Mouse (Mus musculus) forebrain, embryonic 10.5 days (tissue): Measurements from ENCODE around the gene Mylip. TPM values are rescaled to one million over a fixed set of nuclear protein-coding genes. Genes with fewer than 3 reads are reported as not detected.

Experiments used
- DNase-seq: peaks from one replicate; pipeline ENCODE4 v3.0.0-alpha.2; 2017; ENCODE audit warnings: low spot score; ENCODE audit errors: extremely low spot score
- H3K27ac ChIP-seq: fragments of 300-500 bp; sonication (generic); 2 replicates; pipeline ENCODE4 v1.5.1; 2016; ENCODE audit warnings: mild to moderate bottlenecking
- H3K27me3 ChIP-seq: fragments of 300-500 bp; sonication (generic); 2 replicates; pipeline ENCODE4 v1.6.1; 2016; ENCODE audit warnings: mild to moderate bottlenecking; ENCODE audit not compliant: poor library complexity, severe bottlenecking
- H3K36me3 ChIP-seq: fragments of 300-500 bp; sonication (generic); replicated peaks from 2 replicates; pipeline ENCODE4 v1.6.1; 2016; ENCODE audit warnings: mild to moderate bottlenecking, moderate library complexity
- H3K4me1 ChIP-seq: fragments of 300-500 bp; sonication (generic); 2 replicates; pipeline ENCODE4 v1.6.1; 2016
- H3K4me3 ChIP-seq: fragments of 300-500 bp; sonication (generic); 2 replicates; pipeline ENCODE4 v1.5.1; 2016; ENCODE audit warnings: mild to moderate bottlenecking, moderate library complexity
- H3K9me3 ChIP-seq: fragments of 300-500 bp; sonication (generic); 2 replicates; pipeline ENCODE4 v1.6.1; 2016; ENCODE audit warnings: mild to moderate bottlenecking, moderate library complexity
- WGBS: fragments of 180-500 bp; shearing (Covaris S2); methylation state at CpG from one replicate; pipeline ENCODE4 v1.1.7; 2016; 5-methylcytosine and 5-hydroxymethylcytosine counted together
- polyA plus RNA-seq: library from polyadenylated mRNA; unstranded; fragments of >200 nt; fragmentation: Nextera tagmentation; extraction: Ambion mirVana; gene quantifications from 2 replicates; pipeline ENCODE4 v1.2.1, GENCODE M21; 2016

Gene Mylip
- polyA plus RNA-seq, 1 experiment from 2014 or later, result 4.9 TPM

- Histone ChIP-seq H3K4me1 (peaks cover 52% of the 10 kb centered on the region), H3K4me3 (no peak overlapping the region), H3K27me3 (peaks cover 17% of the 10 kb centered on the region), H3K36me3 (peaks cover 43% of the 10 kb centered on the region), H3K9me3 (no peaks in the 10 kb centered on the region), H3K27ac (peak overlapping the region; percentile 81)
- DNase-seq, result no peak
- WGBS, result 55% methylated on average over 9 of the region's 9 CpGs
Observed at GRCm38 (mm10) chr13:45414031-45414430, 24.5 kb downstream of the Mylip start.

- H3K4me3 ChIP-seq, result peak overlapping the region; percentile 19
- no peaks in the 10 kb centered on the region for H3K9me3 ChIP-seq
- H3K27me3 ChIP-seq, result peaks cover 17% of the 10 kb centered on the region
- H3K27ac ChIP-seq, result peak overlapping the region; percentile 81
- H3K36me3 ChIP-seq, result peaks cover 17% of the 10 kb centered on the region
- H3K4me1 ChIP-seq, result peaks cover 56% of the 10 kb centered on the region
- 46% methylated on average over 14 of the region's 14 CpGs for WGBS
- DNase-seq, result peak; percentile 56
Observed at GRCm38 (mm10) chr13:45416621-45417057, 27.1 kb downstream of the Mylip start.

GRCm38 (mm10) chr13:45418986-45419385 is 29.4 kb downstream of the Mylip start:
- peaks cover 17% of the 10 kb centered on the region for H3K27me3 ChIP-seq
- 0 out of 2 replicates have a peak overlapping the region, but pooled peaks have one; percentile 48 for H3K27ac ChIP-seq
- WGBS, result 77% methylated on average over 12 of the region's 12 CpGs
- H3K9me3 ChIP-seq, result no peaks in the 10 kb centered on the region
- peaks cover 63% of the 10 kb centered on the region for H3K4me1 ChIP-seq
- no peak for DNase-seq
- H3K36me3 ChIP-seq, result no peaks in the 10 kb centered on the region
- no peak overlapping the region for H3K4me3 ChIP-seq

GRCm38 (mm10) chr13:45422251-45422650 is 32.7 kb downstream of the Mylip start:
- no peak overlapping the region for H3K4me3 ChIP-seq
- H3K36me3 ChIP-seq, result no peaks in the 10 kb centered on the region
- no peak overlapping the region for H3K27ac ChIP-seq
- DNase-seq, result no peak
- WGBS, result 83% methylated on average over 13 of the region's 13 CpGs
- peaks cover 8% of the 10 kb centered on the region; the same call in 1 of the 2 replicates for H3K27me3 ChIP-seq
- peaks cover 30% of the 10 kb centered on the region for H3K4me1 ChIP-seq
- H3K9me3 ChIP-seq, result no peaks in the 10 kb centered on the region

GRCm38 (mm10) chr13:45422709-45423108 is 33.2 kb downstream of the Mylip start:
- WGBS, result 87% methylated on average over 5 of the region's 5 CpGs
- Histone ChIP-seq H3K36me3 (no peaks in the 10 kb centered on the region), H3K27me3 (peaks cover 6% of the 10 kb centered on the region; the same call in 1 of the 2 replicates), H3K4me3 (no peak overlapping the region), H3K4me1 (peaks cover 26% of the 10 kb centered on the region), H3K27ac (0 out of 2 replicates have a peak overlapping the region, but pooled peaks have one; percentile 40), H3K9me3 (no peaks in the 10 kb centered on the region)
- no peak for DNase-seq

- H3K9me3 ChIP-seq, result no peaks in the 10 kb centered on the region
- H3K27ac ChIP-seq, result no peak overlapping the region
- peaks cover 18% of the 10 kb centered on the region for H3K4me1 ChIP-seq
- WGBS, result 87% methylated on average over 5 of the region's 5 CpGs
- no peaks in the 10 kb centered on the region for H3K36me3 ChIP-seq
- DNase-seq, result no peak
- H3K27me3 ChIP-seq, result no peaks in the 10 kb centered on the region
- H3K4me3 ChIP-seq, result no peak overlapping the region
Observed at GRCm38 (mm10) chr13:45423905-45424304, 34.4 kb downstream of the Mylip start.

- 42% methylated on average over 11 of the region's 11 CpGs for WGBS
- Histone ChIP-seq H3K27ac (peak overlapping the region; percentile 73), H3K27me3 (no peaks in the 10 kb centered on the region), H3K9me3 (no peaks in the 10 kb centered on the region), H3K4me1 (peaks cover 14% of the 10 kb centered on the region), H3K4me3 (no peak overlapping the region), H3K36me3 (no peaks in the 10 kb centered on the region)
- no peak for DNase-seq
Observed at GRCm38 (mm10) chr13:45429239-45429638, 39.7 kb downstream of the Mylip start.

GRCm38 (mm10) chr13:45437134-45437533 is 47.6 kb downstream of the Mylip start:
- Histone ChIP-seq H3K4me3 (no peak overlapping the region), H3K27me3 (no peaks in the 10 kb centered on the region), H3K36me3 (no peaks in the 10 kb centered on the region), H3K27ac (no peak overlapping the region), H3K9me3 (no peaks in the 10 kb centered on the region), H3K4me1 (no peaks in the 10 kb centered on the region)
- no peak for DNase-seq
- 96% methylated on average over 9 of the region's 9 CpGs for WGBS

- no peaks in the 10 kb centered on the region for H3K9me3 ChIP-seq
- WGBS, result 87% methylated on average over 6 of the region's 6 CpGs
- DNase-seq, result no peak
- no peak overlapping the region for H3K27ac ChIP-seq
- no peaks in the 10 kb centered on the region for H3K27me3 ChIP-seq
- no peak overlapping the region for H3K4me3 ChIP-seq
- peaks cover 10% of the 10 kb centered on the region for H3K4me1 ChIP-seq
- H3K36me3 ChIP-seq, result no peaks in the 10 kb centered on the region
Observed at GRCm38 (mm10) chr13:45438853-45439252, 49.3 kb downstream of the Mylip start.

GRCm38 (mm10) chr13:45440226-45440625 is 50.7 kb downstream of the Mylip start:
- no peak for DNase-seq
- 93% methylated on average over 5 of the region's 5 CpGs for WGBS

GRCm38 (mm10) chr13:45442451-45442850 is 52.9 kb downstream of the Mylip start:
- Histone ChIP-seq H3K27me3 (no peaks in the 10 kb centered on the region), H3K9me3 (no peaks in the 10 kb centered on the region), H3K4me1 (peaks cover 26% of the 10 kb centered on the region), H3K27ac (no peak overlapping the region), H3K36me3 (no peaks in the 10 kb centered on the region), H3K4me3 (no peak overlapping the region)
- 33% methylated on average over 4 of the region's 4 CpGs for WGBS
- no peak for DNase-seq

More at GRCm38 (mm10) chr13:45440226-45440625, 50.7 kb downstream of the Mylip start:
- peaks cover 22% of the 10 kb centered on the region for H3K4me1 ChIP-seq
- no peak overlapping the region for H3K27ac ChIP-seq
- H3K27me3 ChIP-seq, result no peaks in the 10 kb centered on the region
- no peaks in the 10 kb centered on the region for H3K36me3 ChIP-seq
- H3K9me3 ChIP-seq, result no peaks in the 10 kb centered on the region
- H3K4me3 ChIP-seq, result no peak overlapping the region

- Histone ChIP-seq H3K4me3 (no peak overlapping the region), H3K27ac (peak overlapping the region; percentile 56; the same call in 1 of the 2 replicates), H3K9me3 (no peaks in the 10 kb centered on the region), H3K27me3 (no peaks in the 10 kb centered on the region), H3K36me3 (no peaks in the 10 kb centered on the region), H3K4me1 (peaks cover 26% of the 10 kb centered on the region)
- no peak for DNase-seq
- WGBS, result 63% methylated on average over 8 of the region's 8 CpGs
Observed at GRCm38 (mm10) chr13:45442918-45443535, 53.5 kb downstream of the Mylip start.

- Histone ChIP-seq H3K9me3 (no peaks in the 10 kb centered on the region), H3K4me3 (no peak overlapping the region), H3K4me1 (peaks cover 26% of the 10 kb centered on the region), H3K27me3 (no peaks in the 10 kb centered on the region), H3K27ac (no peak overlapping the region), H3K36me3 (no peaks in the 10 kb centered on the region)
- WGBS, result 80% methylated on average over 8 of the region's 8 CpGs
- DNase-seq, result no peak
Observed at GRCm38 (mm10) chr13:45444220-45444619, 54.7 kb downstream of the Mylip start.
